11 mouse cellular contexts compared by ENCODE assay signal in genomic region chr17:13549975-13550895, GRCm38 (mm10).
DNase-seq lines count a peak whose midpoint lies in the region; ATAC-seq and TF ChIP-seq lines count a peak whose summit lies in the region.
"Had no signal": no experiment of that assay in that cellular context is flagged by ENCODE, and none has a peak within 500 bp of the region (broad histone marks: within the 10 kb centered on the region; RNA-seq: fewer than 3 reads in every experiment).

No protein-coding gene starts in this region.

- H3K36me3 ChIP-seq in lung, embryonic 15.5 days: no peaks in the 10 kb centered on the region
- H3K36me3 ChIP-seq in limb, embryonic 12.5 days: no peaks in the 10 kb centered on the region; the same call in 1 of the 2 replicates
- H3K36me3 ChIP-seq in neural tube, embryonic 14.5 days (ENCODE audit: control insufficient read depth, insufficient read depth, low read length): no peaks in the 10 kb centered on the region
- no peaks in the 10 kb centered on the region for H3K36me3 ChIP-seq in thymus, adult 2 months (ENCODE audit: control insufficient read depth, insufficient read depth, low read length)

- H3K9ac ChIP-seq in lung, embryonic 15.5 days: no peak overlapping the region
- H3K9ac ChIP-seq in limb, embryonic 12.5 days (replicated peaks): no peak overlapping the region
- H3K9ac ChIP-seq in neural tube, embryonic 14.5 days (replicated peaks; ENCODE audit: low read depth, low read length): no peak overlapping the region

- peaks cover under 1% of the 10 kb centered on the region; the same call in 1 of the 2 replicates for H3K4me1 ChIP-seq in lung, embryonic 15.5 days
- H3K4me1 ChIP-seq in limb, embryonic 12.5 days (replicated peaks): 0 out of 2 replicates have a peak, but pooled peaks cover under 1% of the 10 kb centered on the region
- no peaks in the 10 kb centered on the region for H3K4me1 ChIP-seq in neural tube, embryonic 14.5 days (ENCODE audit: control insufficient read depth, insufficient read depth, low read length)
- H3K4me1 ChIP-seq in thymus, adult 2 months (replicated peaks; ENCODE audit: control insufficient read depth, insufficient read depth, low read length): no peaks in the 10 kb centered on the region

- ATAC-seq in lung, embryonic 15.5 days (ENCODE audit: borderline replicate concordance, extremely low read depth, low FRiP score, low TSS enrichment): peak; percentile 63; the same call in 1 of the 2 replicates
- peak; percentile 72 for ATAC-seq in limb, embryonic 12.5 days (ENCODE audit: insufficient number of reproducible peaks, insufficient read depth, low FRiP score, low TSS enrichment, low read depth)
- peak; percentile 57; the same call in 1 of the 2 replicates for ATAC-seq in neural tube, embryonic 14.5 days (ENCODE audit: low read depth)

- DNase-seq in embryo, embryonic 10.5 days (ENCODE audit: low spot score): peak; percentile 7
- DNase-seq in embryo, embryonic 9.5 days (ENCODE audit: extremely low spot score): no peak
- DNase-seq in lung, postnatal 36 days: no peak
- DNase-seq in right cerebral cortex, postnatal 36 days (ENCODE audit: low spot score in 2 of 2): no peak
- DNase-seq in thymus, adult 2 months: no peak
- DNase-seq: cerebellum, adult 8-10 months; kidney, adult 8-10 months; lung, postnatal 14 days had no signal

- no peak for TF ChIP-seq POLR2A in thymus, adult 2 months (IDR thresholded peaks at IDR 0.05; ENCODE audit: control insufficient read depth, extremely low read depth, insufficient read depth, low read length, poor library complexity)

- no peak overlapping the region for H3K27ac ChIP-seq in lung, embryonic 15.5 days
- H3K27ac ChIP-seq in limb, embryonic 12.5 days: no peak overlapping the region
- H3K27ac ChIP-seq in neural tube, embryonic 14.5 days (ENCODE audit: low read depth, low read length): no peak overlapping the region
- H3K27ac ChIP-seq in thymus, adult 2 months (ENCODE audit: control insufficient read depth, insufficient read depth, low read length): no peak overlapping the region

- H3K4me2 ChIP-seq in lung, embryonic 15.5 days: no peak overlapping the region
- no peak overlapping the region for H3K4me2 ChIP-seq in limb, embryonic 12.5 days
- no peak overlapping the region for H3K4me2 ChIP-seq in neural tube, embryonic 14.5 days (ENCODE audit: low read depth, low read length)

- TF ChIP-seq CTCF in thymus, adult 2 months (IDR thresholded peaks at IDR 0.05; ENCODE audit: borderline replicate concordance, control insufficient read depth, extremely low read depth, insufficient read depth, low read length, poor library complexity): no peak

- H3K4me3 ChIP-seq in lung, embryonic 15.5 days: no peak overlapping the region
- no peak overlapping the region for H3K4me3 ChIP-seq in limb, embryonic 12.5 days (replicated peaks)
- H3K4me3 ChIP-seq in neural tube, embryonic 14.5 days (ENCODE audit: low read depth, low read length): no peak overlapping the region
- H3K4me3 ChIP-seq in thymus, adult 2 months (ENCODE audit: control insufficient read depth, insufficient read depth, low read length): no peak overlapping the region

- H3K27me3 ChIP-seq in lung, embryonic 15.5 days: no peaks in the 10 kb centered on the region
- no peaks in the 10 kb centered on the region for H3K27me3 ChIP-seq in limb, embryonic 12.5 days
- no peaks in the 10 kb centered on the region for H3K27me3 ChIP-seq in neural tube, embryonic 14.5 days (ENCODE audit: control insufficient read depth, insufficient read depth, low read length)
- no peaks in the 10 kb centered on the region for H3K27me3 ChIP-seq in thymus, adult 2 months (ENCODE audit: control insufficient read depth, insufficient read depth, low read length)

- H3K9me3 ChIP-seq in lung, embryonic 15.5 days: peaks cover 12% of the 10 kb centered on the region; the same call in 1 of the 2 replicates
- peaks cover 60% of the 10 kb centered on the region for H3K9me3 ChIP-seq in limb, embryonic 12.5 days
- H3K9me3 ChIP-seq in neural tube, embryonic 14.5 days (ENCODE audit: control insufficient read depth, low read length): peaks cover 47% of the 10 kb centered on the region

- 61% methylated on average over 9 of the region's 9 CpGs for WGBS in lung, embryonic 15.5 days
- 65% methylated on average over 9 of the region's 9 CpGs for whole genome bisulfite sequencing in limb, embryonic 12.5 days
- 70% methylated on average over 9 of the region's 9 CpGs for WGBS in neural tube, embryonic 14.5 days
- 76% methylated on average over 9 of the region's 9 CpGs for WGBS in thymus, adult 2 months
